11 mouse cellular contexts compared by ENCODE assay signal in genomic region chr6:54771171-54771570, GRCm38 (mm10). TPM values are rescaled to one million over a fixed set of nuclear protein-coding genes. Genes with fewer than 3 reads are reported as not detected.
DNase-seq lines count a peak whose midpoint lies in the region; ATAC-seq and TF ChIP-seq lines count a peak whose summit lies in the region.
"Had no signal": no experiment of that assay in that cellular context is flagged by ENCODE, and none has a peak within 500 bp of the region (broad histone marks: within the 10 kb centered on the region; RNA-seq: fewer than 3 reads in every experiment).

No protein-coding gene starts in this region.

- H3K9ac ChIP-seq in forebrain, embryonic 16.5 days (replicated peaks; ENCODE audit: low read depth, low read length): no peak overlapping the region
- no peak overlapping the region for H3K9ac ChIP-seq in heart, embryonic 13.5 days
- H3K9ac ChIP-seq in lung, embryonic 15.5 days: no peak overlapping the region
- H3K9ac ChIP-seq: embryonic facial prominence, embryonic 12.5 days; kidney, embryonic 15.5 days; stomach, embryonic 15.5 days had no signal

- intact Hi-C loops in left cerebral cortex, postnatal 14 days (cut with DNase I): no loop called here
- intact Hi-C loops in left cerebral cortex, adult 2 months (cut with DNase I): no loop called here

- H3K4me2 ChIP-seq in forebrain, embryonic 16.5 days (ENCODE audit: low read length): no peak overlapping the region
- peak overlapping the region; percentile 35 for H3K4me2 ChIP-seq in heart, embryonic 13.5 days
- no peak overlapping the region for H3K4me2 ChIP-seq in lung, embryonic 15.5 days
- H3K4me2 ChIP-seq: embryonic facial prominence, embryonic 12.5 days; kidney, embryonic 15.5 days; stomach, embryonic 15.5 days had no signal

- no peak for TF ChIP-seq CTCF in left cerebral cortex, adult 2 months (IDR thresholded peaks at IDR 0.05)

- 57% methylated on average over 8 of the region's 8 CpGs for WGBS in forebrain, embryonic 16.5 days
- WGBS in heart, embryonic 13.5 days: 37% methylated on average over 8 of the region's 8 CpGs
- WGBS in lung, embryonic 15.5 days: 50% methylated on average over 8 of the region's 8 CpGs

- DNase-seq in left cerebral cortex, postnatal 14 days (ENCODE audit: low spot score in 2 of 2): peak; percentile 16 to 18
- DNase-seq in left cerebral cortex, adult 2 months (ENCODE audit: extremely low spot score in 1 of 2, low spot score in 2 of 2): no peak
- DNase-seq in thymus, postnatal 4 days: no peak
- DNase-seq in B cell, adult 2 months: no peak
- DNase-seq in thymus, adult 18-20 months: no peak

- peaks cover 4% of the 10 kb centered on the region for H3K4me1 ChIP-seq in forebrain, embryonic 16.5 days (replicated peaks; ENCODE audit: control insufficient read depth, insufficient read depth, low read length)
- peaks cover 29% of the 10 kb centered on the region for H3K4me1 ChIP-seq in heart, embryonic 13.5 days
- peaks cover 12% of the 10 kb centered on the region for H3K4me1 ChIP-seq in lung, embryonic 15.5 days

- peak; percentile 77 for ATAC-seq in forebrain, embryonic 16.5 days
- peak; percentile 70; the same call in 1 of the 2 replicates for ATAC-seq in heart, embryonic 13.5 days (ENCODE audit: extremely low read depth, insufficient number of reproducible peaks, low FRiP score, low TSS enrichment)
- ATAC-seq in lung, embryonic 15.5 days (ENCODE audit: borderline replicate concordance, extremely low read depth, low FRiP score, low TSS enrichment): peak; percentile 83; the same call in 1 of the 2 replicates

- no peaks in the 10 kb centered on the region for H3K27me3 ChIP-seq in forebrain, embryonic 16.5 days (replicated peaks; ENCODE audit: control insufficient read depth, insufficient read depth, low read length)
- no peaks in the 10 kb centered on the region for H3K27me3 ChIP-seq in heart, embryonic 13.5 days (replicated peaks)
- H3K27me3 ChIP-seq in lung, embryonic 15.5 days: no peaks in the 10 kb centered on the region
- H3K27me3 ChIP-seq: embryonic facial prominence, embryonic 12.5 days; kidney, embryonic 15.5 days; stomach, embryonic 15.5 days had no signal

- no peaks in the 10 kb centered on the region for H3K9me3 ChIP-seq in forebrain, embryonic 16.5 days (ENCODE audit: control insufficient read depth, low read length)
- H3K9me3 ChIP-seq in heart, embryonic 13.5 days: no peaks in the 10 kb centered on the region
- H3K9me3 ChIP-seq in lung, embryonic 15.5 days: no peaks in the 10 kb centered on the region
- H3K9me3 ChIP-seq: embryonic facial prominence, embryonic 12.5 days; kidney, embryonic 15.5 days; stomach, embryonic 15.5 days had no signal

- H3K4me3 ChIP-seq in left cerebral cortex, adult 2 months: no peak overlapping the region
- no peak overlapping the region for H3K4me3 ChIP-seq in forebrain, embryonic 16.5 days (replicated peaks; ENCODE audit: low read length)
- H3K4me3 ChIP-seq in heart, embryonic 13.5 days: no peak overlapping the region
- H3K4me3 ChIP-seq in lung, embryonic 15.5 days: no peak overlapping the region
- H3K4me3 ChIP-seq: embryonic facial prominence, embryonic 12.5 days; kidney, embryonic 15.5 days; stomach, embryonic 15.5 days had no signal

- no peak overlapping the region for H3K27ac ChIP-seq in left cerebral cortex, adult 2 months
- no peak overlapping the region for H3K27ac ChIP-seq in forebrain, embryonic 16.5 days (ENCODE audit: low read length)
- H3K27ac ChIP-seq in heart, embryonic 13.5 days (replicated peaks): peak overlapping the region; percentile 66
- H3K27ac ChIP-seq in lung, embryonic 15.5 days: no peak overlapping the region
- H3K27ac ChIP-seq: embryonic facial prominence, embryonic 12.5 days; kidney, embryonic 15.5 days; stomach, embryonic 15.5 days had no signal

- no peaks in the 10 kb centered on the region for H3K36me3 ChIP-seq in forebrain, embryonic 16.5 days (ENCODE audit: control insufficient read depth, insufficient read depth)
- H3K36me3 ChIP-seq in heart, embryonic 13.5 days: no peaks in the 10 kb centered on the region
- no peaks in the 10 kb centered on the region for H3K36me3 ChIP-seq in lung, embryonic 15.5 days
- H3K36me3 ChIP-seq: embryonic facial prominence, embryonic 12.5 days; kidney, embryonic 15.5 days; stomach, embryonic 15.5 days had no signal

RNA-seq across cellular contexts. Expression of gene Znrf2, which starts 45.5 kb away (rescaled TPM):
- total RNA-seq in left cerebral cortex, postnatal 14 days (2021): 10 to 100 TPM; 19.4 to 21.8 TPM
- total RNA-seq in left cerebral cortex, adult 2 months (2021): 10 to 100 TPM; 13.7 to 14.1 TPM
- polyA plus RNA-seq in forebrain, embryonic 16.5 days (2015; fragmentation: Nextera tagmentation; extraction: Ambion mirVana): 19.5 and 23.2 TPM in 2 replicates
- 2.2 and 2.4 TPM in 2 replicates for polyA plus RNA-seq in heart, embryonic 13.5 days (2015; fragmentation: Nextera tagmentation; extraction: Ambion mirVana)
- 3.4 and 3.6 TPM in 2 replicates for polyA plus RNA-seq in lung, embryonic 15.5 days (2015; fragmentation: Nextera tagmentation; extraction: Ambion mirVana)

Comparison
In these comparisons a context has a peak if more than half of its experiments do, and no peak if none do; other contexts are left out.
1. DNase-seq: peak in left cerebral cortex, postnatal 14 days (2 of 2); none in left cerebral cortex, adult 2 months (0 of 2), thymus, postnatal 4 days (single experiment), B cell, adult 2 months (0 of 2) and thymus, adult 18-20 months (0 of 2).
2. Peak in every context shown above with its lines, with median percentiles within 50 percentile points of each other: ATAC-seq.